Mouse (Mus musculus): Measurements from ENCODE around the gene Nfasc.

GRCm38 (mm10) chr1:132736171-132736570 is 5.4 kb downstream of the Nfasc start:
- no peak for TF ChIP-seq CTCF (IDR thresholded peaks at IDR 0.05; ENCODE audit: control insufficient read depth, insufficient read depth, insufficient replicate concordance, low read depth, low read length)
- no peak for TF ChIP-seq POLR2A (IDR thresholded peaks at IDR 0.05; ENCODE audit: control insufficient read depth, low read depth, low read length)
